Mouse (Mus musculus): ENCODE measurements around the gene Hacd2. TPM values are rescaled to one million over a fixed set of nuclear protein-coding genes. Genes with fewer than 3 reads are reported as not detected.

Gene Hacd2
- total RNA-seq (2021), result 1 to 10 TPM; 1.0 to 3.7 TPM
- long read RNA-seq, experiment 1, partial matches to known transcripts, result 0 of 1 reads
- long read RNA-seq, experiment 1, other reads (novel, unspliced or antisense), result 1 of 1 reads
- long read RNA-seq, experiment 2, result 0 reads

- peak; percentile 94 for DNase-seq
Observed at GRCm38 (mm10) chr16:35022242-35023137, at the start of gene Hacd2. Gene Hacd2 (plus strand): TSS chr16:35022428.

- no peak for DNase-seq
Observed at GRCm38 (mm10) chr16:34972471-34972870, 49.8 kb upstream of the Hacd2 start.

GRCm38 (mm10) chr16:34975544-34975943 is 46.7 kb upstream of the Hacd2 start:
- no peak for DNase-seq

GRCm38 (mm10) chr16:34976630-34977029 is 45.6 kb upstream of the Hacd2 start:
- no peak for DNase-seq

- DNase-seq, result no peak
Observed at GRCm38 (mm10) chr16:34978018-34978417, 44.2 kb upstream of the Hacd2 start.

- DNase-seq, result no peak
Observed at GRCm38 (mm10) chr16:34981009-34981408, 41.2 kb upstream of the Hacd2 start.

- DNase-seq, result no peak
Observed at GRCm38 (mm10) chr16:34984203-34985030, 37.8 kb upstream of the Hacd2 start.

- no peak for DNase-seq
Observed at GRCm38 (mm10) chr16:34985031-34985346, 37.2 kb upstream of the Hacd2 start.

- no peak for DNase-seq
Observed at GRCm38 (mm10) chr16:34986211-34986825, 35.9 kb upstream of the Hacd2 start.

GRCm38 (mm10) chr16:34991365-34991764 is 30.9 kb upstream of the Hacd2 start:
- DNase-seq, result no peak

GRCm38 (mm10) chr16:34992854-34993253 is 29.4 kb upstream of the Hacd2 start:
- peak; percentile 31 for DNase-seq

- no peak for DNase-seq
Observed at GRCm38 (mm10) chr16:34993694-34994330, 28.4 kb upstream of the Hacd2 start.

- DNase-seq, result no peak
Observed at GRCm38 (mm10) chr16:34994641-34995141, 27.5 kb upstream of the Hacd2 start.

- peak; percentile 67 for DNase-seq
Observed at GRCm38 (mm10) chr16:34996133-34996532, 26.1 kb upstream of the Hacd2 start.

GRCm38 (mm10) chr16:34997052-34997451 is 25.2 kb upstream of the Hacd2 start:
- no peak for DNase-seq

- no peak for DNase-seq
Observed at GRCm38 (mm10) chr16:34997576-34997975, 24.7 kb upstream of the Hacd2 start.

GRCm38 (mm10) chr16:34999016-34999415 is 23.2 kb upstream of the Hacd2 start:
- no peak for DNase-seq

GRCm38 (mm10) chr16:34999986-35000385 is 22.2 kb upstream of the Hacd2 start:
- no peak for DNase-seq

- no peak for DNase-seq
Observed at GRCm38 (mm10) chr16:35000923-35001560, 21.2 kb upstream of the Hacd2 start.

- DNase-seq, result no peak
Observed at GRCm38 (mm10) chr16:35004356-35004755, 17.9 kb upstream of the Hacd2 start.

GRCm38 (mm10) chr16:35004756-35005155 is 17.5 kb upstream of the Hacd2 start:
- DNase-seq, result no peak

Data from gastrocnemius, postnatal 25 days (tissue).